Mouse (Mus musculus): ENCODE results near the gene Anks1b. TPM values are rescaled to one million over a fixed set of nuclear protein-coding genes. Genes with fewer than 3 reads are reported as not detected.

The Anks1b gene
- polyA plus RNA-seq, 1 experiment, result 0.19 TPM

GRCm38 (mm10) chr10:89946636-89947349 is 73.5 kb downstream of the Anks1b start:
- Histone ChIP-seq H3K27ac (ENCODE audit: insufficient read depth, low read length) (no peak overlapping the region), H3K4me1 (ENCODE audit: control insufficient read depth, insufficient read depth, insufficient read length) (no peaks in the 10 kb centered on the region), H3K36me3 (ENCODE audit: control insufficient read depth, insufficient read depth, low read length) (no peaks in the 10 kb centered on the region), H3K27me3 (ENCODE audit: control insufficient read depth, insufficient read depth, low read length) (no peaks in the 10 kb centered on the region), H3K4me3 (ENCODE audit: extremely low read depth, insufficient read depth, insufficient read length) (no peak overlapping the region)
- no peak for DNase-seq (ENCODE audit: low read depth in 1 of 2, low spot score in 2 of 2)
- TF ChIP-seq CTCF (IDR thresholded peaks at IDR 0.05; ENCODE audit: extremely low read depth, insufficient read depth, insufficient read length, insufficient replicate concordance) (no peak), POLR2A (IDR thresholded peaks at IDR 0.05; ENCODE audit: low read depth, low read length) (no peak)
- WGBS, result 97% methylated on average over 1 of the region's 1 CpGs

GRCm38 (mm10) chr10:89974361-89974760 is 101.1 kb downstream of the Anks1b start:
- Histone ChIP-seq H3K36me3 (ENCODE audit: control insufficient read depth, insufficient read depth, low read length) (no peaks in the 10 kb centered on the region), H3K27me3 (ENCODE audit: control insufficient read depth, insufficient read depth, low read length) (no peaks in the 10 kb centered on the region), H3K27ac (ENCODE audit: insufficient read depth, low read length) (no peak overlapping the region), H3K4me3 (ENCODE audit: extremely low read depth, insufficient read depth, insufficient read length) (no peak overlapping the region), H3K4me1 (ENCODE audit: control insufficient read depth, insufficient read depth, insufficient read length) (no peaks in the 10 kb centered on the region)
- TF ChIP-seq CTCF (IDR thresholded peaks at IDR 0.05; ENCODE audit: extremely low read depth, insufficient read depth, insufficient read length, insufficient replicate concordance), result no peak
- no peak for TF ChIP-seq POLR2A (IDR thresholded peaks at IDR 0.05; ENCODE audit: low read depth, low read length)
- WGBS, result 85% methylated on average over 4 of the region's 4 CpGs
- DNase-seq (ENCODE audit: low read depth in 1 of 2, low spot score in 2 of 2), result no peak

- TF ChIP-seq POLR2A (IDR thresholded peaks at IDR 0.05; ENCODE audit: low read depth, low read length) (no peak), CTCF (IDR thresholded peaks at IDR 0.05; ENCODE audit: extremely low read depth, insufficient read depth, insufficient read length, insufficient replicate concordance) (no peak)
- H3K36me3 ChIP-seq (ENCODE audit: control insufficient read depth, insufficient read depth, low read length), result no peaks in the 10 kb centered on the region
- H3K4me1 ChIP-seq (ENCODE audit: control insufficient read depth, insufficient read depth, insufficient read length), result no peaks in the 10 kb centered on the region
- H3K27ac ChIP-seq (ENCODE audit: insufficient read depth, low read length), result no peak overlapping the region
- no peaks in the 10 kb centered on the region for H3K27me3 ChIP-seq (ENCODE audit: control insufficient read depth, insufficient read depth, low read length)
- WGBS, result 81% methylated on average over 3 of the region's 3 CpGs
- DNase-seq (ENCODE audit: low read depth in 1 of 2, low spot score in 2 of 2), result no peak
- no peak overlapping the region for H3K4me3 ChIP-seq (ENCODE audit: extremely low read depth, insufficient read depth, insufficient read length)
Observed at GRCm38 (mm10) chr10:89975431-89975841, 102.1 kb downstream of the Anks1b start.

GRCm38 (mm10) chr10:89976577-89976976 is 103.3 kb downstream of the Anks1b start:
- H3K36me3 ChIP-seq (ENCODE audit: control insufficient read depth, insufficient read depth, low read length), result no peaks in the 10 kb centered on the region
- TF ChIP-seq POLR2A (IDR thresholded peaks at IDR 0.05; ENCODE audit: low read depth, low read length), result no peak
- TF ChIP-seq CTCF (IDR thresholded peaks at IDR 0.05; ENCODE audit: extremely low read depth, insufficient read depth, insufficient read length, insufficient replicate concordance), result no peak
- H3K27ac ChIP-seq (ENCODE audit: insufficient read depth, low read length), result no peak overlapping the region
- H3K4me1 ChIP-seq (ENCODE audit: control insufficient read depth, insufficient read depth, insufficient read length), result no peaks in the 10 kb centered on the region
- no peaks in the 10 kb centered on the region for H3K27me3 ChIP-seq (ENCODE audit: control insufficient read depth, insufficient read depth, low read length)
- WGBS, result 87% methylated on average over 3 of the region's 3 CpGs
- no peak for DNase-seq (ENCODE audit: low read depth in 1 of 2, low spot score in 2 of 2)
- no peak overlapping the region for H3K4me3 ChIP-seq (ENCODE audit: extremely low read depth, insufficient read depth, insufficient read length)

GRCm38 (mm10) chr10:89994171-89994570 is 120.9 kb downstream of the Anks1b start:
- TF ChIP-seq CTCF (IDR thresholded peaks at IDR 0.05; ENCODE audit: extremely low read depth, insufficient read depth, insufficient read length, insufficient replicate concordance) (no peak), POLR2A (IDR thresholded peaks at IDR 0.05; ENCODE audit: low read depth, low read length) (no peak)
- no peaks in the 10 kb centered on the region for H3K4me1 ChIP-seq (ENCODE audit: control insufficient read depth, insufficient read depth, insufficient read length)
- H3K27me3 ChIP-seq (ENCODE audit: control insufficient read depth, insufficient read depth, low read length), result no peaks in the 10 kb centered on the region
- H3K4me3 ChIP-seq (ENCODE audit: extremely low read depth, insufficient read depth, insufficient read length), result no peak overlapping the region
- no peaks in the 10 kb centered on the region for H3K36me3 ChIP-seq (ENCODE audit: control insufficient read depth, insufficient read depth, low read length)
- 86% methylated on average over 5 of the region's 5 CpGs for WGBS
- no peak overlapping the region for H3K27ac ChIP-seq (ENCODE audit: insufficient read depth, low read length)
- DNase-seq (ENCODE audit: low read depth in 1 of 2, low spot score in 2 of 2), result no peak

GRCm38 (mm10) chr10:89995621-89996428 is 122.5 kb downstream of the Anks1b start:
- H3K27ac ChIP-seq (ENCODE audit: insufficient read depth, low read length), result no peak overlapping the region
- no peak for DNase-seq (ENCODE audit: low read depth in 1 of 2, low spot score in 2 of 2)
- TF ChIP-seq CTCF (IDR thresholded peaks at IDR 0.05; ENCODE audit: extremely low read depth, insufficient read depth, insufficient read length, insufficient replicate concordance), result no peak
- TF ChIP-seq POLR2A (IDR thresholded peaks at IDR 0.05; ENCODE audit: low read depth, low read length), result no peak
- 79% methylated on average over 6 of the region's 6 CpGs for WGBS
- no peaks in the 10 kb centered on the region for H3K27me3 ChIP-seq (ENCODE audit: control insufficient read depth, insufficient read depth, low read length)
- H3K4me3 ChIP-seq (ENCODE audit: extremely low read depth, insufficient read depth, insufficient read length), result no peak overlapping the region
- H3K4me1 ChIP-seq (ENCODE audit: control insufficient read depth, insufficient read depth, insufficient read length), result no peaks in the 10 kb centered on the region
- no peaks in the 10 kb centered on the region for H3K36me3 ChIP-seq (ENCODE audit: control insufficient read depth, insufficient read depth, low read length)
